Mouse (Mus musculus) lung, postnatal 10 days (tissue): Measurements from ENCODE around the gene Dhx40.
A peak's percentile ranks its signal among the peaks of the same experiment; 100 is the strongest.
"Not testable (repeated sequence)": the region's sequence is repeated elsewhere in the genome, so short reads cannot be mapped to it uniquely, and the experiment has no call there.

ENCODE experiments used
- DNase-seq: peaks from one replicate; pipeline ENCODE4 v3.0.0; 2021

Gene Dhx40

DNA sequence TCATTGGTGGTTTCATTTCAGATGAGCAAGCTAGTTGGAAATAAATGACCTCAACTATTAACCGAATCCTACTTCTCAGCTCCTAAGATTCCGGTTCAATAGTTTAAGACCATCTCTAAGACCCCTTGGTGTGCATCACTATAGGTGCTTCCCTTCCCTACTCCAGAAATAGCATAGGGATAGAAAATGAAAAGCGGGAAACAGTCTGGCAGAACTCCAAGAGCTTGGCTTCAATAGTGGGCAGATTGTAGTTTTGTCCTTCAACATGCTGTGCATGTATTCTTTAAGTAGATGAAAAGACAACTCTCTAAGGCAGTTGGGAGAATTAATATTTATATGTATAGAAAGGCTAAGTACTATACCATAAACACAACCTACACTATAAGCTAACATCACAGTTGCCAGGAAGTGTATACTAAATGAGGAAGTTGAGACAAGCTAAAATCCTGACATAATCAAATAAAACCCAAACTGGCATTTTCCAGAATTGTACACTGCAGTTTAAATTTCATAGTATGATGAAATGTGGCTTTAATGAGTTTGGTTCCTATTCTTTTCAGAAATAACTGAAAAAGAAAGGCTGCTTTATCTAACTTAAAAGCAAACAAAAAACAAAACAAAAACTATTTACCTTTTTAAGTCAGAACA lies 57.6 kb downstream of the Dhx40 start:
- no peak for DNase-seq

GRCm38 (mm10) chr11:86745634-86746404 lies 61.7 kb downstream of the Dhx40 start:
- no peak for DNase-seq

- DNase-seq = no peak
Measured at GRCm38 (mm10) chr11:86742605-86743004, 64.9 kb downstream of the Dhx40 start.

- no peak for DNase-seq
Measured at GRCm38 (mm10) chr11:86741505-86741904, 66.0 kb downstream of the Dhx40 start.

DNA sequence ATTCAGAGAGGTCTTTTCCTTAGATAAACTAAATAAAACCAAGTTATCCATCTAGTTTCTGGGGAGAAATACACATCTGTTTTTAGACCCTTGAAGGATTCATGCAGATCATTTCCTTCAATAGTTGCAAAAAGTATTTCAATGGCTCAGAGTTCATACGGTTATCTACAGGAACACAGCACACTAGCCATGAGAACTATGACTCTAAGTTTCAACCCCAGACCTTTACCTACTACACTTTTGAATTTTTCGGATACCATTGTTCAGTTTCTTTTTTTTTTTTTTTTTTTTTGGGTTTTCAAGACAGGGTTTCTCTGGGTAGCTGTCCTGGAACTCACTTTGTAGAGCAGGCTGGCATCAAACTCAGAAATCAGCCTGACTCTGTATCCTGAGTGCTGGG lies 68.1 kb downstream of the Dhx40 start:
- no peak for DNase-seq

- peak; percentile 15 for DNase-seq
Measured at GRCm38 (mm10) chr11:86738956-86739355, 68.6 kb downstream of the Dhx40 start.

- DNase-seq = not testable (repeated sequence)
Measured at GRCm38 (mm10) chr11:86738308-86738707, 69.2 kb downstream of the Dhx40 start.

DNA sequence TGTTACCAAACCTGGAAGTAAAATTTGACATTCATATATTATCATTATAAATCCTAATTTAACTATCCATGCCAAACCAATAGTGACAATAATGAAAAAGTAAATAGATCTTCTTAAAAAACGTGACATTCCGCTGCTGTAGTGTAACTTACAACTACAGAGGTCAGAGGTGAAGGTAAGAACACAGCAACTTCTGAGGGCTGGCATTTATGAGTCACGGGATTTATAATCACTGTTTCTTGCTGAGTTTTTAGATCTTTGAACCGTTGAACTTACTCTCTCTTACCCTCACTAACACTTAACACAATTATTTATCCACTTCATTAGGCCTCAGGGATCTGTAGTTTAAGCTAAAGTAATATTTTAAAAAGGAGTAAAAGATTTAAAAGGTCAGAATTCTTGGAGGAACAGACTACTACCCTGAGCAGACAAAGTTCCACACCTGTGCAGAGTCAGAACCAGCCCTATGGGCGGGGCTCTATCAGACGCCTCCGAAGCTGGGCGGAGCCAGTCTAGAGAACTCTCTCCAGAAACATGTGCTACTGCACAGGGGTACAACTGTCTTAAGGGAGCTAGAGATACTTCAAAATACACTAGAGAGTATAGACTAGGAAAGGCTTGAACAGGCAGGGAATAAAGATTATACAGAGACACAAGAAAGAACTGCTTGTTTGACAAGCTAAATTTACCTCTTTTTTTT lies 70.1 kb downstream of the Dhx40 start:
- no peak for DNase-seq

GRCm38 (mm10) chr11:86734993-86735392 lies 72.6 kb downstream of the Dhx40 start:
- no peak for DNase-seq

DNA sequence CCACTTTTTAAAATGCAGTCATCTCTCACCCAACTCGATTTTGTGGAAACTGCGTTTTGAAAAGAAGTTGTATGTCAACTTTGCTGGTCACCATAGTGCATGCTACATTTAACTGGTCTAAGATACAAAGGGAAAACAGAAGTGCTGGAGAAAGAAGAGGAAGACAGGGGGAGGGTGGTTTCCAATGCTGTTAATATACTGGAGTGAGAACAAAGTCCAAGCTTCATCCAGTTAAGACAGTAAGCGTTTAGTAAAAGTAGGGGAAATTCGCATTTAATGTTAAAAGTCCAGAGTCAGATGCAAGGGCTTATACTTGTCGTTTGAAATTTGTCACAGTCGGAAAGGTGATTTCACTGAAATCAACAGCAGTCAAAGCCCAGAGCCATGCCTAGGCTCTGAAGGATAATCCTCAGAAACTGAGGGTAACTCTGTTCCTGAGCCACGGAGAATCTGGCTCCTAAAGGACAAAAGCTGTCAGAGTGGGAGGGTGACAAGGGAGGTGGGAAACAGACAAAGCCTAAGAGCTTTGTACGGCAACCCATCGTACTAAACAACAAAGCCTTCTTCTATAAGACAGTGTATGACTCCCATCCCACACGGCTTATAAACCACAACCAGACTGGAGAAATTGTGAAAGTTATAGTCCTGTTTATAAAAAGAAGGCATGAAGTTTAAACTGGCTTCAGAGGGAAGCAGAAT lies 73.2 kb downstream of the Dhx40 start:
- DNase-seq = no peak

GRCm38 (mm10) chr11:86731443-86731842 lies 76.1 kb downstream of the Dhx40 start:
- DNase-seq = no peak

GRCm38 (mm10) chr11:86725607-86726006 lies 81.9 kb downstream of the Dhx40 start:
- DNase-seq = no peak

- DNase-seq = peak; percentile 52
Measured at GRCm38 (mm10) chr11:86724982-86725381, 82.6 kb downstream of the Dhx40 start.

- no peak for DNase-seq
Measured at GRCm38 (mm10) chr11:86724004-86724403, 83.5 kb downstream of the Dhx40 start.

DNA sequence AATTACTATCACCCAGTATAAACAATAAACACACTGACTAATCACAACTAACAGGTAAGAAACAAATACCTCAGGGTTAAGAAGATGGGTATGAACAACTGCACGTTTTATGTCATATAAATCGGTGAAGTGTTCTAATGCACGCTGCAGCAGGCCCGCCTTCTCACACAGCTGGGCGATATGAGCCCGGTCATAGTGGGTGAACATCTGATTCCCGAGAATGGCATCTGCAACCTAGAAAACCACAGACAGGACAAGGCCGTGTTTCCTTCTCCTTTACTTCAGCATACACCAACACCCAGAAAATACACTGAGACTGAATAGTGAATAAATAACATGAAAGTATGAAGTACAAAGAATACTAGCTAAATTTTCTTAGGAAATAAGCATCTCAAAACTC lies 88.2 kb downstream of the Dhx40 start:
- no peak for DNase-seq
